Mouse (Mus musculus) bone marrow, adult 2 months (tissue): Measurements from ENCODE around the gene Asap3. TPM values are rescaled to one million over a fixed set of nuclear protein-coding genes. Genes with fewer than 3 reads are reported as not detected.

Experiments
- H3K27ac ChIP-seq: fragments of 200-500 bp; 2 replicates; pipeline ENCODE4 v1.5.1; 2012; ENCODE audit warnings: low read depth, mild to moderate bottlenecking, control low read depth, inconsistent platforms, low read length; ENCODE audit not compliant: control insufficient read depth, poor library complexity, insufficient read depth
- H3K4me1 ChIP-seq: fragments of 200-500 bp; 2 replicates; pipeline ENCODE4 v1.6.1; 2011; ENCODE audit warnings: low read length; ENCODE audit not compliant: control insufficient read depth, insufficient read depth
- H3K4me3 ChIP-seq: fragments of 200-500 bp; replicated peaks from 2 replicates; pipeline ENCODE3; 2011; ENCODE audit warnings: mild to moderate bottlenecking, low read depth, low read length, control low read depth; ENCODE audit not compliant: control insufficient read depth
- CTCF ChIP-seq: fragments of 200-500 bp; IDR thresholded peaks from 2 replicates; pipeline ENCODE4 v1.5.1; 2011; ENCODE audit warnings: low read length, control low read depth; ENCODE audit not compliant: control insufficient read depth, insufficient read depth
- POLR2A ChIP-seq: fragments of 200-500 bp; IDR thresholded peaks from 2 replicates; pipeline ENCODE4 v1.6.1; 2011; ENCODE audit warnings: low read depth, mild to moderate bottlenecking, control low read depth, low read length, borderline replicate concordance; ENCODE audit not compliant: control insufficient read depth
- WGBS: fragments of 180-500 bp; shearing (Covaris S2); methylation state at CpG from one replicate; pipeline ENCODE4 v1.1.7; 2018; 5-methylcytosine and 5-hydroxymethylcytosine counted together
- polyA plus RNA-seq: library from polyadenylated mRNA; stranded (reverse); fragments of >200 nt; gene quantifications from 2 replicates; pipeline ENCODE4 v1.2.4, GENCODE M21; 2011; ENCODE audit warnings: low replicate concordance; ENCODE audit not compliant: missing spikeins, insufficient read depth, insufficient read length

Gene Asap3
- polyA plus RNA-seq, 1 experiment: 0.60 TPM

DNA sequence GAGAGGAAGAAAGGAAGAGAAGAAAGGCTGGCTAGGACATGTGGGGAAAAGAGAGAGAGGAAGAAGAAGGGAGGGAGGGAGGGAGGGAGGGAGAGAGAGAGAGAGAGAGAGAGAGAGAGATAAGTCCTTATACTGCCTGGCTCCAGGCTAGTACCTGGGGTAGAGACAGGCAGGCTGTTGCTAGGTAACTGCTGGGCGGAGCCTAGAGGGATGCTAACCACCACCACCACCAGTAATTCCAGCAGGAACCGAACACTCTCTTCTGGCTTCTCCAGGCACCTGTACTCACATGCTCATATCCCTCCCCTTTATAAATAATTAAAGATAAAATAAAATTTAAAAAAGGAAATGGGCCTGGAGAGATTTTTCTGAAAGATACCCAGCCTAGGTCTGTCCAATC is 77.6 kb downstream of the Asap3 start:
- Histone ChIP-seq H3K4me3 (no peak overlapping the region), H3K4me1 (no peaks in the 10 kb centered on the region), H3K27ac (no peak overlapping the region)
- TF ChIP-seq POLR2A: no peak
- TF ChIP-seq CTCF: no peak
- 78% methylated on average over 2 of the region's 2 CpGs for WGBS

DNA sequence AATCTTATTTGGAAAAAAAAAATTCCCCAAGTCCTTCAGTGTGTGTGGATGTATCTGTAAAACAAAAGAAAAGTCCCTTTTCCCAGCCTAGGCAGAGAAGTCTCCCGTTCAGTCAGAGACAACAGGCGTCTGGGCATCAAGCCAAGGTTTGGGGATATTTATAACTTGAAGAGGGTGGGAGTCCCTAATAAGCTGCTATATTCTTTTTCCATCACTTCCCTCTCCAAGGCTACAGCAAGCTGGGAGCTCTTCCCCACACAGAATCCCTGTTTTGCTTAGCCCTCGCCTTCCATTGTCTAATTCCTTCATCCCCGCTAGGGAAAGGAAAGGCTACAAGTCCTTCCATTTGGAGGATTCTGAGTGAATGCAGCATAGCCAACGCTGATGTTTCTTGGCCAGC is 78.3 kb downstream of the Asap3 start, which contains the start of gene Zfp46:
TSS of gene Zfp46 (plus strand) at position 229 of the 400 bp plus-strand sequence.
- Histone ChIP-seq H3K4me1 (no peaks in the 10 kb centered on the region), H3K27ac (peak within 1 kb of the TSS; percentile 16), H3K4me3 (peak within 1 kb of the TSS; percentile 87)
- TF ChIP-seq POLR2A (no peak), CTCF (no peak)
- WGBS: 66% methylated on average over 5 of the region's 5 CpGs

DNA sequence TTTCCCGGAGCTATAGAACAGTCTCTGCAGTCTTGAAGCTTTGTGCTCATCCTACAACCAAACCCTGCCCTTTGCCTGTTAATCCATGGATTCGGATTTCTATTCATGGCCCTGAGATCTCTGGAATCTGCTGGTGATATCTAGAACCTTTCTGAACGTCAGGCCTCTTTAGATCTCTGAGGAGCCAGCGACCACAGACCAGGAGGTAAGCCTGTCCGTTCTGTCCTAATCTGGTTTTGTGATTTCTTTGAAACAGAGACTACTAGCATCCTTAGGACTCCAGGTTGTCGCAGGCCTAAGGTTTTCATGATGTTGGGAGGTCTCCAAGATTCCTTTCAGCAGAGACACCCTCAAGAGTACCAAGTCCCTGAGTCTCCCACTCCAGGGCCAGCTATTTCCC is 78.7 kb downstream of the Asap3 start:
- Histone ChIP-seq H3K4me3 (peak overlapping the region; percentile 87), H3K4me1 (no peaks in the 10 kb centered on the region), H3K27ac (no peak overlapping the region; the same call in 1 of the 2 replicates)
- WGBS: 44% methylated on average over 6 of the region's 6 CpGs
- TF ChIP-seq CTCF (no peak), POLR2A (no peak)

DNA sequence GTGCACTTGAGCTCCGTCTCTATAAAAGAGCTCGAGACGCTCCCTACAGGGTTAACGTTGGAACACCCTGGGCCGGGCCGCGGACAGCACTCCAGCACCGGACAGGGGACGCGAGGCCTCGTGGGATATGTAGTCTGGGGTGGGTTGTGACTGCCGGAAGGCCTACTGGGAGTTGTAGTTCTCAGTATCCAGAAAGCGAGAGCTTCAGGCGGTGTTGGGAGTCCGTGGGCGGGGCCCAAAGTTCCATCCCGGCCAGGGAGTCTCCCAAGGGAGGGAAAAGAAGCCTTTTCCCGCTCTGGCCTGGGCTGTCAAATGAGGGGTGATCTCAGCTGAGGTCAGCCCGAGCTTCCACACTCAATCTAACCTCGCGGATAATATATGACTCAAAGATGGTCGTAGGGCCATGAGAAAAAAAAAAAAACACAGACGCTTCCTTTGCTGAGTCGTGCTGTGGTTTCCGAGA is 79.2 kb downstream of the Asap3 start:
- TF ChIP-seq POLR2A (peak; percentile 59; the same call in 1 of the 2 replicates), CTCF (no peak)
- no peaks in the 10 kb centered on the region for H3K4me1 ChIP-seq
- peak overlapping the region; percentile 16 for H3K27ac ChIP-seq
- peak overlapping the region; percentile 87 for H3K4me3 ChIP-seq
- WGBS: 0% methylated on average over 25 of the region's 25 CpGs

DNA sequence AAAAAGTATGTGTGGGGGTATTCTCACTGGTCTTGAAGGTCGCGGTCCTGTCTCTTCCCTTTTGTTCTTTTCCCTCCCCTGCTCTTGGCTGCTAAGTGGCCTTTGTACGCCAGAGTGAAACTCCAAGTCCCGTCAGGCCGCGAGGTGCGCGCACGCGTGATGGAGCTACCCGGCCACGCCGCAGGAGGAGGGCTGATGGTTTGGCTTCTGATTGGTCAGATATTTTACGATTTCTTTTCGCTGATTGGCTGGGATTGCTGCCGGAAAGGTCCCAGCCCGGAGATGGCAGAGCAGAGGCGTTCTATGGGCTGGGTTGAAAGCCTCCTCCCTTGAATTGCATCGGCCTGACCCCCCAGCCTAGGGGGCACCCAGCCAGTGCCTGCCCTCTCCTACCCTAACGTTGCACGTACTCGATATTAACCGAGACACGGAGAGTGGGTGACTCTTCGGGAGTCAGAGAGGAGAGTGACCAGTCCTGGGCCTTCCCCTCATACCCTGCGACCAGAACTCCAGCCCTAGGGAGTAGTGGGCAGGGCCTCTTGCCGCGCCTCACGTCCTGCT is 79.7 kb downstream of the Asap3 start:
- H3K4me3 ChIP-seq: peak overlapping the region; percentile 87
- TF ChIP-seq CTCF (0 out of 2 replicates have a peak, but pooled peaks have one; percentile 14), POLR2A (peak; percentile 69; the same call in 1 of the 2 replicates)
- under 1% methylated on average over 29 of the region's 29 CpGs for WGBS
- H3K27ac ChIP-seq: peak overlapping the region; percentile 16
- no peaks in the 10 kb centered on the region for H3K4me1 ChIP-seq

DNA sequence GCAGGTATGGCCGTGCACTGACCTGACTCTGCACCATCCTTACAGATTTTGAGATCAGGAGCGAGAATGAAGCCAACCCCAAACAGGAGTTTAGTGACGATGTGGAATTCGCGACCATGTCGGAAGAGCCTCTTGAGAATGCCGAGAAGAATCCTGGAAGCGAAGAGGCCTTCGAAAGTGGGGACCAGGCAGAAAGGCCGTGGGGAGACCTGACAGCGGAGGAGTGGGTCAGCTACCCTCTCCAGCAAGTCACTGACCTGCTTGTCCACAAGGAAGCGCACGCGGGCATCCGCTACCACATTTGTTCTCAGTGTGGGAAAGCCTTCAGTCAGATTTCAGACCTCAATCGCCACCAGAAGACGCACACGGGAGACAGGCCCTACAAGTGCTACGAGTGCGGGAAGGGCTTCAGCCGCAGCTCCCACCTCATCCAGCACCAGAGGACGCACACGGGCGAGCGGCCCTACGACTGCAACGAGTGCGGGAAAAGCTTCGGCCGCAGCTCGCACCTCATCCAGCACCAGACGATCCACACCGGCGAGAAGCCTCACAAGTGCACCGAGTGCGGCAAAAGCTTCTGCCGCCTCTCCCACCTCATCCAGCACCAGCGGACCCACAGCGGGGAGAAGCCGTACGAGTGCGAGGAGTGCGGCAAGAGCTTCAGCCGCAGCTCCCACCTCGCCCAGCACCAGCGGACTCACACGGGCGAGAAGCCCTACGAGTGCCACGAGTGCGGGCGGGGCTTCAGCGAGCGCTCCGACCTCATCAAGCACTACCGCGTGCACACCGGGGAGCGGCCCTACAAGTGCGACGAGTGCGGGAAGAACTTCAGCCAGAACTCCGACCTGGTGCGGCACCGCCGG is 84.0 kb downstream of the Asap3 start:
- H3K4me1 ChIP-seq: no peaks in the 10 kb centered on the region
- no peak overlapping the region for H3K27ac ChIP-seq
- 93% methylated on average over 66 of the region's 66 CpGs for WGBS
- TF ChIP-seq POLR2A: no peak
- TF ChIP-seq CTCF: no peak
- no peak overlapping the region for H3K4me3 ChIP-seq

DNA sequence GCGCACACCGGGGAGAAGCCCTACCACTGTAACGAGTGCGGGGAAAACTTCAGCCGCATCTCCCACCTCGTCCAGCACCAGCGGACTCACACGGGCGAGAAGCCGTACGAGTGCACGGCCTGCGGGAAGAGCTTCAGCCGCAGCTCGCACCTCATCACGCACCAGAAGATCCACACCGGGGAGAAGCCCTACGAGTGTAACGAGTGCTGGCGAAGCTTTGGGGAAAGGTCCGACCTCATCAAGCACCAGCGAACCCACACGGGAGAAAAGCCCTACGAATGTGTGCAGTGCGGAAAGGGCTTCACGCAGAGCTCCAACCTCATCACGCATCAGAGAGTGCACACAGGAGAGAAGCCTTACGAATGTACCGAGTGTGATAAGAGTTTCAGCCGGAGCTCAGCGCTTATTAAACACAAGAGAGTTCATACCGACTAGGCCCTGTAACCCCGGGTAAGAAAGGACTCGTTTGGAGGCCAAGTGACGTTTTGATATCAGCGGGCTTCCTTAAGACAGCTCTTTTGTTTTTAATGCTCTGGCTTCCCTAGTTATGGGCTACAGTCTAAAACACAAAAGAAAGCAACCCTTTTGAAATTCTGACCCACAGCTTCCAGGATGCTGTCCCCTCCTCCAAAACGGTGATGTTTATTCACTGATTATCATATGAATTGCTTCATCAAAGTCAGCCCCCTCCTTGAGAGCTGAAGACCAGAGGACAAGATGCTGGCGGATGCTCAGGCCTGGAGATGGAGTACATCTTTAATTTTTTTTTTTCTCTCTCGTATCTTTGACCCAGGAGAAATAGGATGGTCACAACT is 84.8 kb downstream of the Asap3 start:
- WGBS: 94% methylated on average over 39 of the region's 39 CpGs

DNA sequence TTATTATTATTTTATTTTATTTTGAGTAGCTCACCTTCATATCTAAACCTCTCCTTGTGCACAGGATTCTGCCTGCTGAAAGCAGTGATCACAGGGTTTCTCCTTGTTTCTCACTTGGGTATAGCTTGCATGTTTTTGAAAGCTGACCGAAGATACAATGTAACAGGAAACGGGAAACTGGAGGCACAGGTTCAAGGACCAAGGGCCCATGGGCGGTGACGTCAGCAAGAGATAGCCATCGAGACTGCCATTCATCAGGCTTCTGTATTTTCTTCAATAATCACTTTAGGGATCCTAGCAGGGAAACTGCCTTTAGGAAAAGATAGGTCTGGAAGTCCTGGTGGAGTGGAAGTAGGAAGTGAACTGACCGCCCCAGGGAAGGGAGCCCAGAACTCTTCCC is 85.5 kb downstream of the Asap3 start:
- no peak for TF ChIP-seq POLR2A
- no peaks in the 10 kb centered on the region for H3K4me1 ChIP-seq
- 93% methylated on average over 6 of the region's 6 CpGs for WGBS
- no peak overlapping the region for H3K4me3 ChIP-seq
- no peak overlapping the region for H3K27ac ChIP-seq

More for the DNA sequence above, 84.8 kb downstream of the Asap3 start:
- no peak overlapping the region for H3K4me3 ChIP-seq
- H3K27ac ChIP-seq: no peak overlapping the region
- no peaks in the 10 kb centered on the region for H3K4me1 ChIP-seq
- no peak for TF ChIP-seq POLR2A

Other genes starting within 250 kb of the Asap3 start
- gene Gale, start 242.6 kb upstream of the Asap3 start, polyA plus RNA-seq: 4.7 and 11.0 TPM in 2 replicates
- 34.8 and 42.1 TPM in 2 replicates for gene Lypla2, start 233.7 kb upstream of the Asap3 start, polyA plus RNA-seq
- 48.2 and 49.8 TPM in 2 replicates for gene Pithd1, start 219.1 kb upstream of the Asap3 start, polyA plus RNA-seq
- 16.8 and 22.9 TPM in 2 replicates for gene Eloa, start 184.6 kb upstream of the Asap3 start, polyA plus RNA-seq
- gene Rpl11, start 152.9 kb upstream of the Asap3 start, polyA plus RNA-seq: 682 and 1,270 TPM in 2 replicates
- gene Id3, start 62.9 kb upstream of the Asap3 start, polyA plus RNA-seq: 14.5 and 33.8 TPM in 2 replicates
- 146 and 157 TPM in 2 replicates for gene E2f2, start 34.0 kb upstream of the Asap3 start, polyA plus RNA-seq
- gene Tcea3, start 41.4 kb downstream of the Asap3 start, polyA plus RNA-seq: 8.1 TPM in 1 of 2 replicates, not detected in the other
- 2.5 and 3.8 TPM in 2 replicates for gene Zfp46, start 78.3 kb downstream of the Asap3 start, polyA plus RNA-seq
- 76.2 and 86.6 TPM in 2 replicates for gene Hnrnpr, start 104.6 kb downstream of the Asap3 start, polyA plus RNA-seq
- not detected in 2 replicates for gene Htr1d, start 217.2 kb downstream of the Asap3 start, polyA plus RNA-seq